Mouse (Mus musculus) liver, embryonic 14.5 days (tissue): ENCODE data around the gene Olfr1499. TPM values are rescaled to one million over a fixed set of nuclear protein-coding genes. Genes with fewer than 3 reads are reported as not detected.

Experiments used
- ATAC-seq: fragments of 200-750 bp; cut with Nextera tagmentation; 2 replicates; pipeline ENCODE4 v1.8.0; 2017; ENCODE audit warnings: moderate number of reproducible peaks, mild to moderate bottlenecking, moderate library complexity; ENCODE audit not compliant: insufficient read depth
- DNase-seq, 3 experiments: peaks; one replicate each; pipeline ENCODE4 v3.0.0-alpha.2; 2012 to 2013; ENCODE audit warnings: low read depth in 3 of 3, low spot score in 3 of 3
- H3K27ac ChIP-seq: fragments of 300-500 bp; sonication (generic); 2 replicates; pipeline ENCODE4 v1.5.1; 2014; ENCODE audit warnings: moderate library complexity, mild to moderate bottlenecking, control low read depth, inconsistent platforms
- H3K27me3 ChIP-seq: fragments of 300-500 bp; sonication (generic); 2 replicates; pipeline ENCODE4 v1.6.1; 2014; ENCODE audit warnings: mild to moderate bottlenecking, low read length, moderate library complexity; ENCODE audit not compliant: control insufficient read depth, insufficient read depth
- H3K36me3 ChIP-seq: fragments of 300-500 bp; sonication (generic); replicated peaks from 2 replicates; pipeline ENCODE4 v1.6.1; 2014; ENCODE audit warnings: low read depth; ENCODE audit not compliant: control insufficient read depth, insufficient read depth
- H3K4me1 ChIP-seq, 2 experiments: fragments of 200-500 bp in 1 of 2; fragments of 300-500 bp in 1 of 2; sonication (generic) in 1 of 2; replicated peaks; 2 replicates each; pipeline ENCODE4 v1.6.1; 2012 to 2014; ENCODE audit warnings: antibody characterized with exemption in 1 of 2, inconsistent platforms in 1 of 2, low read length in 1 of 2; ENCODE audit not compliant: control insufficient read depth in 2 of 2, insufficient read depth in 2 of 2
- H3K4me2 ChIP-seq: fragments of 300-500 bp; sonication (generic); 2 replicates; pipeline ENCODE4 v1.6.1; 2014; ENCODE audit warnings: low read depth, mild to moderate bottlenecking, control low read depth, moderate library complexity
- H3K4me3 ChIP-seq, 2 experiments: fragments of 200-500 bp in 1 of 2; fragments of 300-500 bp in 1 of 2; sonication (generic) in 1 of 2; 2 replicates each; pipeline ENCODE4 v1.5.1; 2012 to 2014; ENCODE audit warnings: low read depth in 2 of 2, low read length in 2 of 2, mild to moderate bottlenecking in 2 of 2, control low read depth in 1 of 2, inconsistent platforms in 1 of 2, moderate library complexity in 1 of 2; ENCODE audit not compliant: insufficient read depth in 1 of 2
- H3K9ac ChIP-seq: fragments of 300-500 bp; sonication (generic); replicated peaks from 2 replicates; pipeline ENCODE4 v1.6.1; 2014; ENCODE audit warnings: mild to moderate bottlenecking, control low read depth, moderate library complexity
- H3K9me3 ChIP-seq: fragments of 300-500 bp; sonication (generic); 2 replicates; pipeline ENCODE4 v1.6.1; 2016; ENCODE audit warnings: low read length, mixed read lengths; ENCODE audit not compliant: control insufficient read depth
- CTCF ChIP-seq: IDR thresholded peaks from 2 replicates; pipeline ENCODE4 v1.5.1; 2016; ENCODE audit warnings: antibody characterized with exemption, low read depth, control low read depth
- EP300 ChIP-seq: IDR thresholded peaks from 2 replicates; pipeline ENCODE4 v1.6.1; 2016; ENCODE audit warnings: antibody characterized with exemption, low read depth
- WGBS: fragments of 180-500 bp; shearing (Covaris S2); extraction: QIAGEN DNeasy Blood & Tissue Kit; methylation state at CpG from one replicate; pipeline ENCODE4 v1.1.7; 2014; ENCODE audit not compliant: insufficient replicate concordance; 5-methylcytosine and 5-hydroxymethylcytosine counted together
- polyA plus RNA-seq, 2 experiments: library from polyadenylated mRNA; depleted of rRNA in 1 of 2; stranded (reverse) in 1 of 2; unstranded in 1 of 2; fragments of >200 nt; fragmentation: Nextera tagmentation in 1 of 2; extraction: Ambion mirVana in 1 of 2; gene quantifications; 2 replicates each; pipeline versions ENCODE4 v1.2.1 to v1.2.3; 2012 to 2014

Gene Olfr1499
- polyA plus RNA-seq, 2 experiments, result not detected

- no peak overlapping the region for H3K4me3 ChIP-seq
- no peak overlapping the region for H3K4me2 ChIP-seq
- no peaks in the 10 kb centered on the region for H3K4me1 ChIP-seq
- H3K9me3 ChIP-seq, result no peaks in the 10 kb centered on the region
- ATAC-seq (no peak), DNase-seq (no peak)
- H3K9ac ChIP-seq, result no peak overlapping the region
- H3K36me3 ChIP-seq, result no peaks in the 10 kb centered on the region
- WGBS, result 73% methylated on average over 9 of the region's 9 CpGs
- no peak overlapping the region for H3K27ac ChIP-seq
- TF ChIP-seq EP300 (no peak), CTCF (no peak)
- H3K27me3 ChIP-seq, result no peaks in the 10 kb centered on the region
Measured at GRCm38 (mm10) chr19:13768565-13769276, 50.5 kb downstream of the Olfr1499 start.

- DNase-seq (no peak), ATAC-seq (no peak)
- H3K9me3 ChIP-seq, result no peaks in the 10 kb centered on the region
- H3K27me3 ChIP-seq, result no peaks in the 10 kb centered on the region
- no peak within 1 kb of the TSS for H3K27ac ChIP-seq
- WGBS, result 50% methylated on average over 3 of the region's 3 CpGs
- H3K4me1 ChIP-seq, result no peaks in the 10 kb centered on the region
- H3K9ac ChIP-seq, result no peak within 1 kb of the TSS
- H3K4me3 ChIP-seq, result no peak within 1 kb of the TSS
- TF ChIP-seq EP300, result no peak
- TF ChIP-seq CTCF, result no peak
- no peaks in the 10 kb centered on the region for H3K36me3 ChIP-seq
- no peak within 1 kb of the TSS for H3K4me2 ChIP-seq
Measured at GRCm38 (mm10) chr19:13764306-13764705, 54.9 kb downstream of the Olfr1499 start, which contains the start of gene Olfr1495. Gene Olfr1495, plus strand, starts transcription at chr19:13764606.

Other genes with a start within 250 kb of the Olfr1499 start
- gene Olfr1484, start 235.9 kb downstream of the Olfr1499 start, polyA plus RNA-seq (2012; rRNA removed), result not detected in 2 replicates
- not detected in 2 replicates for gene Olfr1484, start 235.9 kb downstream of the Olfr1499 start, polyA plus RNA-seq (2014; fragmentation: Nextera tagmentation; extraction: Ambion mirVana)
- gene Olfr1487, start 202.1 kb downstream of the Olfr1499 start, polyA plus RNA-seq (2012; rRNA removed), result not detected in 2 replicates
- not detected in 2 replicates for gene Olfr1487, start 202.1 kb downstream of the Olfr1499 start, polyA plus RNA-seq (2014; fragmentation: Nextera tagmentation; extraction: Ambion mirVana)
- gene Olfr1489, start 187.8 kb downstream of the Olfr1499 start, polyA plus RNA-seq (2012; rRNA removed), result not detected in 2 replicates
- gene Olfr1489, start 187.8 kb downstream of the Olfr1499 start, polyA plus RNA-seq (2014; fragmentation: Nextera tagmentation; extraction: Ambion mirVana), result not detected in 2 replicates
- not detected in 2 replicates for gene Olfr1490, start 168.4 kb downstream of the Olfr1499 start, polyA plus RNA-seq (2012; rRNA removed)
- gene Olfr1490, start 168.4 kb downstream of the Olfr1499 start, polyA plus RNA-seq (2014; fragmentation: Nextera tagmentation; extraction: Ambion mirVana), result not detected in 2 replicates
- gene Olfr1491, start 122.2 kb downstream of the Olfr1499 start, polyA plus RNA-seq (2012; rRNA removed), result not detected in 2 replicates
- gene Olfr1491, start 122.2 kb downstream of the Olfr1499 start, polyA plus RNA-seq (2014; fragmentation: Nextera tagmentation; extraction: Ambion mirVana), result not detected in 2 replicates
- gene Olfr1493-ps1, start 96.2 kb downstream of the Olfr1499 start, polyA plus RNA-seq (2012; rRNA removed), result not detected in 2 replicates
- not detected in 2 replicates for gene Olfr1493-ps1, start 96.2 kb downstream of the Olfr1499 start, polyA plus RNA-seq (2014; fragmentation: Nextera tagmentation; extraction: Ambion mirVana)
- not detected in 2 replicates for gene Olfr1494, start 79.7 kb downstream of the Olfr1499 start, polyA plus RNA-seq (2012; rRNA removed)
- not detected in 2 replicates for gene Olfr1494, start 79.7 kb downstream of the Olfr1499 start, polyA plus RNA-seq (2014; fragmentation: Nextera tagmentation; extraction: Ambion mirVana)
- gene Olfr1495, start 54.8 kb downstream of the Olfr1499 start, polyA plus RNA-seq (2012; rRNA removed), result not detected in 2 replicates
- not detected in 2 replicates for gene Olfr1495, start 54.8 kb downstream of the Olfr1499 start, polyA plus RNA-seq (2014; fragmentation: Nextera tagmentation; extraction: Ambion mirVana)
- not detected in 2 replicates for gene Olfr1496, start 41.6 kb downstream of the Olfr1499 start, polyA plus RNA-seq (2012; rRNA removed)
- gene Olfr1496, start 41.6 kb downstream of the Olfr1499 start, polyA plus RNA-seq (2014; fragmentation: Nextera tagmentation; extraction: Ambion mirVana), result not detected in 2 replicates
- gene Olfr1497, start 21.2 kb downstream of the Olfr1499 start, polyA plus RNA-seq (2012; rRNA removed), result not detected in 2 replicates
- not detected in 2 replicates for gene Olfr1497, start 21.2 kb downstream of the Olfr1499 start, polyA plus RNA-seq (2014; fragmentation: Nextera tagmentation; extraction: Ambion mirVana)
- gene Olfr1500, start 11.0 kb upstream of the Olfr1499 start, polyA plus RNA-seq (2012; rRNA removed), result not detected in 2 replicates
- not detected in 2 replicates for gene Olfr1500, start 11.0 kb upstream of the Olfr1499 start, polyA plus RNA-seq (2014; fragmentation: Nextera tagmentation; extraction: Ambion mirVana)
- gene Olfr1501, start 31.2 kb upstream of the Olfr1499 start, polyA plus RNA-seq (2012; rRNA removed), result not detected in 2 replicates
- gene Olfr1501, start 31.2 kb upstream of the Olfr1499 start, polyA plus RNA-seq (2014; fragmentation: Nextera tagmentation; extraction: Ambion mirVana), result not detected in 2 replicates
- gene Olfr1502, start 42.3 kb upstream of the Olfr1499 start, polyA plus RNA-seq (2012; rRNA removed), result not detected in 2 replicates
- not detected in 2 replicates for gene Olfr1502, start 42.3 kb upstream of the Olfr1499 start, polyA plus RNA-seq (2014; fragmentation: Nextera tagmentation; extraction: Ambion mirVana)
- gene Olfr1504, start 78.5 kb upstream of the Olfr1499 start, polyA plus RNA-seq (2012; rRNA removed), result not detected in 2 replicates
- gene Olfr1504, start 78.5 kb upstream of the Olfr1499 start, polyA plus RNA-seq (2014; fragmentation: Nextera tagmentation; extraction: Ambion mirVana), result not detected in 2 replicates
- gene Olfr1505, start 94.1 kb upstream of the Olfr1499 start, polyA plus RNA-seq (2012; rRNA removed), result not detected in 2 replicates
- not detected in 2 replicates for gene Olfr1505, start 94.1 kb upstream of the Olfr1499 start, polyA plus RNA-seq (2014; fragmentation: Nextera tagmentation; extraction: Ambion mirVana)